Mouse (Mus musculus) granulocyte monocyte progenitor cell, adult 5-6 weeks (primary cell): Measurements from ENCODE around the gene Crygs. TPM values are rescaled to one million over a fixed set of nuclear protein-coding genes. Genes with fewer than 3 reads are reported as not detected.
"Not testable (repeated sequence)": the region's sequence is repeated elsewhere in the genome, so short reads cannot be mapped to it uniquely, and the experiment has no call there.

Source experiments
- ATAC-seq: replicated peaks from 2 replicates; pipeline ENCODE4 v1.8.0; 2016; ENCODE audit warnings: mild to moderate bottlenecking, moderate TSS enrichment, inconsistent platforms; ENCODE audit not compliant: poor library complexity, severe bottlenecking
- total RNA-seq, 2 experiments: library from RNA; stranded (forward) in 1 of 2; stranded (reverse) in 1 of 2; fragments of 200-712, 200-1000 nt in 1 of 2; fragments of >200 nt in 1 of 2; fragmentation: Nextera tagmentation in 1 of 2; gene quantifications; 2 replicates each; pipeline ENCODE4 v1.2.3; 2014 to 2017

The Crygs gene
- total RNA-seq, 2 experiments from 2014 or later = not detected

GRCm38 (mm10) chr16:22795497-22795896 lies 15.9 kb downstream of the Crygs start:
- ATAC-seq = no peak

GRCm38 (mm10) chr16:22791235-22791634 lies 20.1 kb downstream of the Crygs start:
- no peak for ATAC-seq

GRCm38 (mm10) chr16:22789908-22790367 lies 21.4 kb downstream of the Crygs start:
- no peak for ATAC-seq

- ATAC-seq = no peak
Measured at GRCm38 (mm10) chr16:22782686-22783085, 28.7 kb downstream of the Crygs start.

GRCm38 (mm10) chr16:22779228-22779835 lies 32.0 kb downstream of the Crygs start:
- ATAC-seq = no peak

GRCm38 (mm10) chr16:22778296-22778695 lies 33.1 kb downstream of the Crygs start:
- ATAC-seq = not testable (repeated sequence)

- ATAC-seq = no peak
Measured at GRCm38 (mm10) chr16:22775471-22775985, 35.8 kb downstream of the Crygs start.

GRCm38 (mm10) chr16:22768661-22769060 lies 42.7 kb downstream of the Crygs start:
- no peak for ATAC-seq

- no peak for ATAC-seq
Measured at GRCm38 (mm10) chr16:22767405-22767804, 44.0 kb downstream of the Crygs start.

- ATAC-seq = no peak
Measured at GRCm38 (mm10) chr16:22766738-22767211, 44.6 kb downstream of the Crygs start.

GRCm38 (mm10) chr16:22765531-22765930 lies 45.8 kb downstream of the Crygs start:
- no peak for ATAC-seq

Other genes starting within 250 kb of the Crygs start
- gene Dgkg, start 154.4 kb downstream of the Crygs start, total RNA-seq (2014; fragmentation: Nextera tagmentation) = 20.4 and 24.4 TPM in 2 replicates
- 12.1 and 13.4 TPM in 2 replicates for gene Dgkg, start 154.4 kb downstream of the Crygs start, total RNA-seq (2017)
- 18.8 and 32.9 TPM in 2 replicates for gene Tbccd1, start 46.1 kb upstream of the Crygs start, total RNA-seq (2014; fragmentation: Nextera tagmentation)
- 22.1 and 27.1 TPM in 2 replicates for gene Tbccd1, start 46.1 kb upstream of the Crygs start, total RNA-seq (2017)
- gene Dnajb11, start 46.3 kb upstream of the Crygs start, total RNA-seq (2014; fragmentation: Nextera tagmentation) = 85.9 and 112 TPM in 2 replicates
- gene Dnajb11, start 46.3 kb upstream of the Crygs start, total RNA-seq (2017) = 187 and 220 TPM in 2 replicates
- gene Ahsg, start 79.7 kb upstream of the Crygs start, total RNA-seq (2014; fragmentation: Nextera tagmentation) = not detected in 2 replicates
- not detected in 2 replicates for gene Ahsg, start 79.7 kb upstream of the Crygs start, total RNA-seq (2017)
- not detected in 2 replicates for gene Fetub, start 106.8 kb upstream of the Crygs start, total RNA-seq (2014; fragmentation: Nextera tagmentation)
- not detected in 2 replicates for gene Fetub, start 106.8 kb upstream of the Crygs start, total RNA-seq (2017)
- not detected in 2 replicates for gene Hrg, start 139.5 kb upstream of the Crygs start, total RNA-seq (2014; fragmentation: Nextera tagmentation)
- not detected in 2 replicates for gene Hrg, start 139.5 kb upstream of the Crygs start, total RNA-seq (2017)
- gene Kng2, start 217.9 kb upstream of the Crygs start, total RNA-seq (2014; fragmentation: Nextera tagmentation) = not detected in 2 replicates
- gene Kng2, start 217.9 kb upstream of the Crygs start, total RNA-seq (2017) = not detected in 2 replicates
- gene Kng1, start 246.3 kb upstream of the Crygs start, total RNA-seq (2014; fragmentation: Nextera tagmentation) = not detected in 2 replicates
- not detected in 2 replicates for gene Kng1, start 246.3 kb upstream of the Crygs start, total RNA-seq (2017)